Mouse (Mus musculus): Measurements from ENCODE around the gene Zfp111. TPM values are rescaled to one million over a fixed set of nuclear protein-coding genes. Genes with fewer than 3 reads are reported as not detected.

Zfp111 gene
- 3.4 and 5.8 TPM in 2 replicates for polyA plus RNA-seq (2015; fragmentation: Nextera tagmentation; extraction: Ambion mirVana)

DNA sequence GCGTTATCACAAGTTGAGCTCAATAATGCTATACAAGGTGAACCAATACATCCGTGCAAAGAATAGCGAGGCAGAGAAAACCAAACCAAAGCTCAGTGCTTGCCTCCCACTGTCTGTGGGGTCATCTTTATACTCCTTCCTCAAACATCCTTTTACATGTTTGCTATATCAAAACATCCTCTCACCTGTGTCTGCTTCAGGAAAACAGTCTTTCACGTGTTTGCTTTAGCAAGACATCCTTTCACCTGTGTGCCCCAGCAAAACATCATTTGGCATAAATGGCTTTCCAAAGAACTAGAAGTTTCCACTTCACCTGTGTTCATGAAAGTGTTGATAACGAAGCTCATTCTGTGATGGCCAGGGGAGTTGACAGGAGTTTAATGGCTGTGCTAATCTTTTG lies at the start of gene Zfp111:
Gene Zfp111, minus strand, starts transcription at position 101 of the 400 bp plus-strand sequence.

DNA sequence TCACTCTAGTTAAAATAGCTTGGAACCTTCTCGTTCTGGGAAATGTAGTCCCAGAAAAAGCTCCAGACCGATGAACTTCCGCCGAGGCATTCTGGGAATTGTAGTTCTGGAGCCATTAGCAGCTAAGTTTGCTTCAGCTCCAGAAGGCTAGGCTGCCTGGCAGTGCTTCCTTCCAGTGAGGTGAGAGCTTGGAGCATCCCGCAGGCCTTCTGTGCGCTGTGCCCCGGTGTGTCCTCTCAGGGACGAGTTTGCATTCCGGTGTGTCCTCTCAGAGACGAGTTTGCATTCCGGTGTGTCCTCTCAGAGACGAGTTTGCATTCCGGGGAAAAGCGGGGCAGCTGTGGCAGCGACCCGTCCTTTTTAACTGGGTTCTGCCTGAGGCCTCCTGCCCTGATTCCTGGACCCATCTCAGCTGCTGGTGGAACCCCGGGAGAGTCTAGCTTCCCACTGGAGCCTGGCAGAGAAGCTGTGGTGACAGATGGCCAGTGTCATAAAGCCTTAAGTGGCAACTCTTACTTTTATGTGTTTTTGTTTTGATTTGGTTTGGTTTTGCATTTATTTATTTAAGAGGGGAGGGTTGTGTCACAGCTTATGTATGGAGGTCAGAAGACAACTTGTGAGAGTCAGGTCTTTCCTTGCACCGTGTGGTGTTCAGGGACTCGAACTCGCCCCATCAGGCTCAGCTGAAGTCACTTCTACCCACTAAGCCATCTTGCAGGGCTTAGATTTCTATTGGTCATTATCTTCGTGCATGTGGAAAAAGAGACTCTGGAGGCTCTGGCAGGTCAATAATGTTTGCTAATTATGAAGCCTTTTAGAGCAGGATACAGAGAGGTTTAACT lies 43.6 kb upstream of the Zfp111 start, which contains the start of gene Zfp108:
Gene Zfp108, plus strand, starts transcription at position 162 of the 842 bp plus-strand sequence.

DNA sequence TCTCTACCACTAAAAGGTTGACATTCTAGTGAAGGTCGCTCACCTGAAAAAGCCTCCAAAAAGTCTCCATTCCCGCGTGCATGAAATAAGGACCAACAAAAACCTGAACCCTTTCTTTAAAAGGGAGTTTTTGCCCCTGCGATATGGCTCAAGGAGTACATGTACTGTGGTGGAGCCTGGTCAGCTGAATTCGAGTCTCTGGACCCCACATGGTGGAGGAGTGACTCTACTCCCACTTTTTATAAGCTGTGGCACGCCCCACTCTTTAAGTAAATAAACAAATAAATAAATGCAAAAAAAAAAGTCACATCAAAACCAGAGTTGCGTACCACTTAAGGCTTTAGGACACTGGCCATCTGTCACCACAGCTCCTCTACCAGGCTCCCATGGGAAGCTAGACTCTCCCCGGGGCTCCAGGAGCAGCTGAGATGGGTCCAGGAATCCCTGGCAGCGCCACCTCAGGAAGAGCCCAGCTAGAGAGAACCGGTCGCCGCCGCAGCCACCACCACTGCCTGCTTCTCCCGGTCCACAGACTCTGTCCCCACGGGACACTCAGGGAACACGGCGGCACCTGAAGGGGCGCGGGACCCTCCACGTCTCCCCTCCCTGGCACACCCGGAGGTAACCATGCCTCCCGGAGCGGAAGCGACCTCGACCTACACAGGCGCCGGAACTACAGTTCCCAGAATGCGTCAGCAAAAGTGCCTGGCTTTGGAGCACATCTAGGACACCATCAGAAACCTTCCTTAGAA lies 26.0 kb upstream of the Zfp111 start, which contains the start of gene Zfp109:
Gene Zfp109, minus strand, starts transcription at position 521 of the 752 bp plus-strand sequence.

DNA sequence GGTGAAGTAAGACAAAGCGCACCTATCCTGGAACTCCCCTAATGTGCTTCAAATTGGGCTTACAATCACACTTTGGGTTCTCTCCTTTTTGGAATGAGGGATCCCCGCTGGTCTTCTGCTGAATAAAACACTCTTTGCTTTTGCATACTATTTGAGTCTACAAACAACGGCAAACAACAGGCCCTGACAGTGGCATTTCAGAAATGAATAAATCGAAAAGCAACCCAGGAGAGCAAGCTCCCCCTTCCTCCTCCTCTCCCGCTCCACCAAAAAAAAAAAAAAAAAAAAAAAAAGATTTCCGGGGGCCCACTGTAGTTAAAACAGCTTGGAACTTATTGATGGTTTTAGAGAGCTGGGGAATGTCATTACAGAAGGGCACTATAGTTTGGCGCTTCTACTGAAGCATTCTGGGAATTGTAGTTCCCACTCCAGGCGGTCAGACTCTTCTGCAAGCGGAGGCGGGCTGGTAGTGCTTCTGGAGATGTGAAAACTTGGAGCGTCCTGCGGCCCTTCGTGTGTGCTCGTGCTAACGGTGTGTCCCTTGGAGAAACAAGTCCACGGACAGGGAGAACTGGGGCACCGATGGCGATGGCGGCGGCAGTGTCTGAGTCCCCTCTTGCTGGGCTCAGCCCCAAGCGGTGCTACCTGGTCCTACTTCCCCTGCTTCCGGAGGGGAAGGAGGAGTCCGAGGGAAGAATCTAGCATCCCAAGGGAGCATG lies 36.5 kb downstream of the Zfp111 start, which contains the start of gene Zfp114:
Gene Zfp114, plus strand, starts transcription at position 443 of the 719 bp plus-strand sequence.

Other genes with a start within 250 kb of the Zfp111 start
- gene Vmn1r181, start 236.8 kb downstream of the Zfp111 start, polyA plus RNA-seq (2015; fragmentation: Nextera tagmentation; extraction: Ambion mirVana) = not detected in 2 replicates
- not detected in 2 replicates for gene V1rd19, start 209.8 kb downstream of the Zfp111 start, polyA plus RNA-seq (2015; fragmentation: Nextera tagmentation; extraction: Ambion mirVana)
- gene Vmn1r183, start 158.2 kb downstream of the Zfp111 start, polyA plus RNA-seq (2015; fragmentation: Nextera tagmentation; extraction: Ambion mirVana) = not detected in 2 replicates
- 6.7 and 6.8 TPM in 2 replicates for gene Zfp180, start 129.5 kb downstream of the Zfp111 start, polyA plus RNA-seq (2015; fragmentation: Nextera tagmentation; extraction: Ambion mirVana)
- 2.5 and 3.2 TPM in 2 replicates for gene Zfp112, start 99.1 kb downstream of the Zfp111 start, polyA plus RNA-seq (2015; fragmentation: Nextera tagmentation; extraction: Ambion mirVana)
- 6.7 TPM in 2 replicates for gene Zfp235, start 77.3 kb downstream of the Zfp111 start, polyA plus RNA-seq (2015; fragmentation: Nextera tagmentation; extraction: Ambion mirVana)
- gene Zfp114, start 36.4 kb downstream of the Zfp111 start, polyA plus RNA-seq (2015; fragmentation: Nextera tagmentation; extraction: Ambion mirVana) = 1.3 TPM in 2 replicates
- gene Zfp109, start 26.1 kb upstream of the Zfp111 start, polyA plus RNA-seq (2015; fragmentation: Nextera tagmentation; extraction: Ambion mirVana) = 1.4 and 1.6 TPM in 2 replicates
- 1.3 and 1.9 TPM in 2 replicates for gene Zfp108, start 43.4 kb upstream of the Zfp111 start, polyA plus RNA-seq (2015; fragmentation: Nextera tagmentation; extraction: Ambion mirVana)
- 4.3 and 4.6 TPM in 2 replicates for gene Zfp93, start 59.0 kb upstream of the Zfp111 start, polyA plus RNA-seq (2015; fragmentation: Nextera tagmentation; extraction: Ambion mirVana)
- 9.9 and 10.5 TPM in 2 replicates for gene Zfp61, start 89.8 kb upstream of the Zfp111 start, polyA plus RNA-seq (2015; fragmentation: Nextera tagmentation; extraction: Ambion mirVana)
- gene Zfp94, start 105.2 kb upstream of the Zfp111 start, polyA plus RNA-seq (2015; fragmentation: Nextera tagmentation; extraction: Ambion mirVana) = 4.0 and 4.7 TPM in 2 replicates
- 0.31 TPM in 1 of 2 replicates, not detected in the other for gene Tescl, start 122.5 kb upstream of the Zfp111 start, polyA plus RNA-seq (2015; fragmentation: Nextera tagmentation; extraction: Ambion mirVana)
- 0.54 and 0.85 TPM in 2 replicates for gene Lypd5, start 137.8 kb upstream of the Zfp111 start, polyA plus RNA-seq (2015; fragmentation: Nextera tagmentation; extraction: Ambion mirVana)
- gene Kcnn4, start 158.8 kb upstream of the Zfp111 start, polyA plus RNA-seq (2015; fragmentation: Nextera tagmentation; extraction: Ambion mirVana) = 6.5 and 10.8 TPM in 2 replicates
- 16.0 and 19.1 TPM in 2 replicates for gene Smg9, start 188.2 kb upstream of the Zfp111 start, polyA plus RNA-seq (2015; fragmentation: Nextera tagmentation; extraction: Ambion mirVana)
- 0.08 TPM in 1 of 2 replicates, not detected in the other for gene Irgc1, start 240.9 kb upstream of the Zfp111 start, polyA plus RNA-seq (2015; fragmentation: Nextera tagmentation; extraction: Ambion mirVana)

All from urinary bladder, postnatal 0 days (tissue).